Mouse (Mus musculus) left cerebral cortex, postnatal 10 days (tissue): ENCODE results near the gene Piwil1. TPM values are rescaled to one million over a fixed set of nuclear protein-coding genes. Genes with fewer than 3 reads are reported as not detected.

ENCODE experiments used
- DNase-seq, 2 experiments: peaks; one replicate each; pipeline ENCODE4 v3.0.0; 2021 to 2022; ENCODE audit warnings: low spot score in 2 of 2, mixed read lengths in 1 of 2; ENCODE audit errors: extremely low spot score in 1 of 2
- intact Hi-C: fragments of 180-260 bp; cut with DNase I; formaldehyde crosslinking; loops from one replicate; pipeline ENCODE4 v1.15.1; 2025
- total RNA-seq, 2 experiments: library from RNA; stranded (reverse); gene quantifications; 2 replicates each; pipeline ENCODE4 v1.2.3; 2021

Piwil1 gene
- total RNA-seq, 2 experiments from 2014 or later: 0.20 to 0.39 TPM

DNA sequence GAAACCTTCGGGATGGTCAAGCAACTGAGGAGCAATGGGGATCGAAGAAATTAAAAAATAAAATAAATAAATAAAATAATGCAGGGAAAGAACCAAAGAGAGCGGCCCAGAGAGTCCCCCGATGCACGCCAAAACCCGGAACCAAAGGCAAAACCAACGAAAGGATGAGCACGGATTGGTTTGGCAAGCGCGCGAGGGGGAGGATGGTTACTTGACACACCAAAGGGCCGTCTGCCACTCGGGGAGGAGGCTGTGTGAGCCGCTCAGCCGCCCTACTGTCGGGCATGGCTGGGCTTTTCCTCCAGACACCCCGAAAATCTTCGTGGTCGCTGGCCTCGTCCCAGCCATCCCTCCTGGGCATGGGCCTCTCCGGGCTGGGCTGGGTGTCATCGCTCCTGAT is 79.3 kb downstream of the Piwil1 start:
- no peak for DNase-seq
- intact Hi-C loops: no loop called here

DNA sequence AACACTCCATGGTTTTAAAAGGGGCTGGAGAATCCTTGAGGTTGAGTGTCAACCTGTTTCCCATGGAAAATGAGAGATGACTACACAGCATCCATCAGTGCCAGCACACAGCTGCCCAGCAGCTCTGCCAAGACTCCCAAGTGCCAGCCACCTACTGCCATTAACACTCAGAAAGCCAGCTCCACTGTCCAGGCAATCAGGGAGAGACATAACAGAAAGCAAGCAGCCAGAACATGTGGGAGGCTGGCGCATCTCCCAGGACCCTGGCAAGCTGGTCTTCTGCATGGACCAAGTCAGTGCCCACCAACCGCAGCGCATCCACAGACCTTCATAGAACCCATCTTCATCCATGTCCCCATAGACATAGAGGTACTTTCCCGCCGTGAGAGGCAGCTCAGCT is 98.3 kb downstream of the Piwil1 start:
- intact Hi-C loops: loop anchor here (10.0 kb wide), 1 partner anchor 54 kb away; no protein-coding TSS in a partner anchor
- DNase-seq: no peak

Other genes with a start within 250 kb of the Piwil1 start
- 1 to 10 TPM; 3.8 to 7.2 TPM for gene Fzd10, start 101.7 kb upstream of the Piwil1 start, total RNA-seq